Mouse (Mus musculus) mouse embryonic stem cell (cell line): Measurements from ENCODE around the gene Sfxn3.

ENCODE experiments used
- in situ Hi-C, 2 experiments: fragments of 300-500 bp; cut with MboI; formaldehyde crosslinking; loops; 1 replicate in 1 of 2; 3 replicates in 1 of 2; pipeline ENCODE4 v1.14.3; 2019 to 2020; ENCODE audit warnings: low sequenced_read_pairs in 2 of 2, low pct_unique_long_range_greater_than_20kb in 1 of 2, mixed read lengths in 1 of 2; ENCODE audit not compliant: unreplicated experiment in 1 of 2

The Sfxn3 gene

GRCm38 (mm10) chr19:45047417-45047934, at the start of gene Sfxn3:
Sfxn3 (plus strand) TSS chr19:45047503.
- in situ Hi-C loops = no loop called here

- in situ Hi-C loops = no loop called here
Measured at GRCm38 (mm10) chr19:44997786-44998185, 49.5 kb upstream of the Sfxn3 start.

GRCm38 (mm10) chr19:44999647-45000046, 47.7 kb upstream of the Sfxn3 start:
- in situ Hi-C loops = no loop called here

- in situ Hi-C loops = no loop called here
Measured at GRCm38 (mm10) chr19:45002301-45002700, 45.0 kb upstream of the Sfxn3 start.

- in situ Hi-C loops = no loop called here
Measured at GRCm38 (mm10) chr19:45003740-45004516, 43.4 kb upstream of the Sfxn3 start.

GRCm38 (mm10) chr19:45005444-45005843, 41.9 kb upstream of the Sfxn3 start, which contains the start of gene Twnk:
Twnk (plus strand) TSS chr19:45005663.
- in situ Hi-C loops = no loop called here

- in situ Hi-C loops = no loop called here
Measured at GRCm38 (mm10) chr19:45005957-45006712, 41.2 kb upstream of the Sfxn3 start, which contains the start of gene Mrpl43. Mrpl43 (minus strand) TSS chr19:45006442.

GRCm38 (mm10) chr19:45007021-45007420, 40.3 kb upstream of the Sfxn3 start:
- in situ Hi-C loops = no loop called here

- in situ Hi-C loops = no loop called here
Measured at GRCm38 (mm10) chr19:45007425-45008191, 39.7 kb upstream of the Sfxn3 start.

- in situ Hi-C loops = no loop called here
Measured at GRCm38 (mm10) chr19:45010646-45011045, 36.7 kb upstream of the Sfxn3 start.

GRCm38 (mm10) chr19:45012219-45012618, 35.1 kb upstream of the Sfxn3 start:
- in situ Hi-C loops = no loop called here

- in situ Hi-C loops = no loop called here
Measured at GRCm38 (mm10) chr19:45012636-45013035, 34.7 kb upstream of the Sfxn3 start.

- in situ Hi-C loops = no loop called here
Measured at GRCm38 (mm10) chr19:45013581-45014225, 33.6 kb upstream of the Sfxn3 start.

- in situ Hi-C loops = no loop called here
Measured at GRCm38 (mm10) chr19:45014335-45014971, 32.9 kb upstream of the Sfxn3 start, which contains the start of gene Lzts2. Lzts2 (plus strand) TSS chr19:45014414.

- in situ Hi-C loops = no loop called here
Measured at GRCm38 (mm10) chr19:45014981-45015402, 32.3 kb upstream of the Sfxn3 start.

GRCm38 (mm10) chr19:45015518-45016281, 31.6 kb upstream of the Sfxn3 start:
- in situ Hi-C loops = no loop called here
